Mouse (Mus musculus) left cerebral cortex, postnatal 4 days (tissue): ENCODE measurements around the gene Mvk. TPM values are rescaled to one million over a fixed set of nuclear protein-coding genes. Genes with fewer than 3 reads are reported as not detected.

Source experiments
- DNase-seq: peaks from one replicate; pipeline ENCODE4 v3.0.0-alpha.2; 2022
- intact Hi-C: fragments of 180-260 bp; cut with DNase I; formaldehyde crosslinking; loops from one replicate; pipeline ENCODE4 v1.15.1; 2025
- total RNA-seq, 2 experiments: library from RNA; stranded (reverse); gene quantifications; 2 replicates each; pipeline ENCODE4 v1.2.3; 2021

The Mvk gene
- total RNA-seq, 2 experiments from 2014 or later, result 72.5 to 75.3 TPM

DNA sequence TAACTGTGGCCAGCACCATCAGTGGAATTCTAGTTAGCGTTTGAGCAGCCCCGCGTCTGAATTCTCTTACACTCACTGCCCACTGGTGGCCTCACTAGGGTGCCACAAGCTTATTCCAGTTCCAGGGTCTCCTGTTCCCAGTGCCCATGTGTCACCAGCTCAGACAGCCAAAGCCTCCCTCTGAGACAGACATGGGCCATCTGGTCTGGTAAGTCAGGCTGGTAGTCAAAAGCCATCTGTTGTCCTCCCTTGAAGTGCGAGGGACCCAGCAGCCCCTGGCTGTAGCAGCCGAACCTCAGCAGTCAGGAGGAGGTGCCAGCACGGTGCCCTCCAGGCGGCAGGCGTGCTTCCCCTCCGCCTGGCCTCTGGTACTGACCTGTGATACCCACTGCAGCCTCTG, 12.2 kb downstream of the Mvk start:
- peak; percentile 82 for DNase-seq
- intact Hi-C loops, result no loop called here

DNA sequence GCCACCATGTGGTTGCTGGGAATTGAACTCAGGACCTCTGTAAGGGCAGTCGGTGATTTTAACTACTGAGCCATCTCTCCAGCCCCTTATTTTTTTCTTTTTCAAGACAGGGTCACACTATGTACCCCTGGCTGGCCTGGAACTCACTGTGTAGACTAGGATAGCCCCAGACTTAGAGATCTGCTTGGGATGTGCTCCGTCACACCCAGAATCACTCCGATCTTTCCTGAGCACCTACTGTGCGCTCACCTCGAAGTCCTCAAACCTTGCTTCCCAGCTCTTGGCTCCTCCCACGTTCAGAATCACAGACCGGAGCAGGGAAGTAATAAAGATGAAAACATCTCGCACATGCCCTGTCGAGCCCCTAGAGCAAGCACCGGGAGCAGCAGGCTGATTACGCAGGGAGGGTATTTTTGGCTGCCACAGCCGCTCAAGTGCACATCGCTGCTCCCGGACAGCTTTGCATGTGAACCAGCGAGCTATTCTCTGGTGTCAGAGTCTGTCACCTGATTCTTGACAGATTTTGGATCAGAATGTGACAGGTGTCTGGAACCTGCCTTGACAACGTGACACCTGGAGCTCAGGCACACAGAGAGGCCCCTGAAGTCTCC, 13.0 kb downstream of the Mvk start:
- intact Hi-C loops, result no loop called here
- DNase-seq, result no peak

DNA sequence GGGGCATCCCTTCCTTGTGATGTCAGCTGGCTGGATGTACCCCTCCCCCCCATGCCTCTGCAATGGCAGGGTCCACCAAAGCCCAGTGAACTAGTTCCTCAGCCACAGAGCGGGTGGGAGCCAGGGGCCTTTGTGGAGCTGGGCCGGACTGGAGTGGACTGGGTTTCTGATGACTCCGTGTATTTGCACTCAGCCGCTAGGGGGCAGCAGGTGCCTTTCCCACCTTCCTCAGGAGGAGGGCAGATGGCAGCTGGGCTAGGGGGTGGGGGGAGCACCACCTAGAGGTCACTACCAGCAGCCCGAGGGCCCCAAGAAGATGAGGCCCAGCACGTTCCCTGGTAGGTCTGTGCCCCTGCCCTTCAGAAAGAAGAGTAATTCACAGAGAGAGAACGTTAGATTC, 17.2 kb downstream of the Mvk start:
- intact Hi-C loops, result no loop called here
- peak; percentile 89 for DNase-seq

DNA sequence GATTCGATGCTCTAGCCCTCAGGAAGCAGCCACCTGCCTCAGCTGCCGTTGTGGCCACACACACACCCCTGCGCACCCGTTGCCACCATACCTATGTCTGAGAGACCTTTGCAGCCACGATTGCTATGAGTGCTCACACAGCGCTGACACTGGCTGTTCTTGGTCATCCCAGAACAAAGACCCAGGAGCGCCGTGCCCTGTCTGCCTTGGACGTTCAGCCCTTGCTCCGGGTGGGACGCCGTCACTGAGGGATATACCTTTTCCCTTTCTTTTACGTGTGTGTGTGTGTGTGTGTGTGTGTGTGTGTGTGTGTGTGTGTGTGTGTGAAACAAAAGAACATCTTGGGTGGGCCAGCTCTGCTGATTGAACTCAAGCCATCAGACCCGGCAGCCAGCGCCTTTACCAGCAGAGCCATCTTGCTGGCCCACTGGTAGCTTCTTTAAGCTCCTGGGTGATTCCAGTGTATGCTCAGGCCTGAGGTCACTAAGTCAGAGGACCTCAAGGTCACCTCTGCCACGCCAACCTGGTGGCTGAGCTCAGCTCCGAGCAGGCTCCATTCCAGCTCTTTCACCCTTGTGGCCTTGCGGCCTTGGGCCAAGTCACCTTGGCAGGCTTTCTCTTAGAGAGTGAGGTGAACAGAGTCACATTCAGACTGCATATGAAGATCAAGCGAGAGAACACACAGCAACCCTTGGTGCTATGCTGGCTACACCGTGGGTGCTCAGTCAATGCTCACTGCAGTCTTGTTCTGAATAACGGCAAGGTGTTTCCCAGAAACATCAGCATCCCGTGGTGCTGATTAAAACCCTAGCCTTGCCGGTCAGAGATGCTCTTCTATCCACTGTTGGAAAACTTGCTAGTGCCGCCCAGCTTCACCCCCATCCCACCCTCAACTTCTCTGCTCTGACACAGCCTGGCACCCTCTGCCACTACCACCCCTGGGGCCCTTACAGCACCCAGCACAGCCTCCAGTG, 18.3 kb downstream of the Mvk start:
- DNase-seq, result no peak
- intact Hi-C loops, result no loop called here

DNA sequence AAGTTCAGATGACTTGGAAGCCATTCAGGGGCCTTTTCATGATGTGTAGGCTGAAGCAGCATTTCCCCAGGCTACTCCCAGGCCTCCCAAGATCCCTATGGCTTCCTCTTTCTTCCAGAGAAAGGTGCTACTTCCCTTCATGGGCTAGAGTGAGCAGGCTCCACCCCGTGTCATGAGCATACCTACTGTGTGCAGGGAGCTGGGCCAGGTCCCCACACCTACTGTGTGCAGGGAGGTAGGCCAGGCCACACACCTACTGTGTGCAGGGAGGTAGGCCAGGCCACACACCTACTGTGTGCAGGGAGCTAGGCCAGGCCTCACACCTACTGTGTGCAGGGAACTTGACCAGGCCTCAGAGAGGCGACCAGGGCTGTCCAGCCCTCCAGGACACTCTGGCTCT, 20.5 kb downstream of the Mvk start:
- DNase-seq, result no peak
- intact Hi-C loops, result no loop called here

DNA sequence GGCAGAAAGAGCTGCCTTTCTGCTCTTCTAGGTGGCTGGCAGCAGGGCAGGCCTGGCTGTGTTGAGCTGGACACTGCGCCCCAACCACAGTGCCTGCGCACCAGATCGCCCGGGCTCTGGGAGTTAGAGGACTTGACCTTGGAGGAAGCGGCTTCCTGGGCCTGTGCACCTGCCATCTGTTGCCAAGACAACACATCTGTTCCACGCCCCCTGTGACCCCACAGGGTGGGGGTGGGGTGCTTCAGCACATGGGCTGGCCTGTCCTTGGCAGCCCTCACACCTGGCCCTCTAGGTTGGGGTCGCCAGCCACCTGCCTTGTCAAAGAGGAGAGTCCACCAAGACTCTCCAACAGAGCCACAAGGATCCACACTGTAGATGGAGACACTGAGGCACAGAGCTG, 21.6 kb downstream of the Mvk start:
- intact Hi-C loops, result loop anchor here (5.0 kb wide), 1 partner anchor 102 kb away; the partner anchor contains the start of gene Fam222a
- no peak for DNase-seq

DNA sequence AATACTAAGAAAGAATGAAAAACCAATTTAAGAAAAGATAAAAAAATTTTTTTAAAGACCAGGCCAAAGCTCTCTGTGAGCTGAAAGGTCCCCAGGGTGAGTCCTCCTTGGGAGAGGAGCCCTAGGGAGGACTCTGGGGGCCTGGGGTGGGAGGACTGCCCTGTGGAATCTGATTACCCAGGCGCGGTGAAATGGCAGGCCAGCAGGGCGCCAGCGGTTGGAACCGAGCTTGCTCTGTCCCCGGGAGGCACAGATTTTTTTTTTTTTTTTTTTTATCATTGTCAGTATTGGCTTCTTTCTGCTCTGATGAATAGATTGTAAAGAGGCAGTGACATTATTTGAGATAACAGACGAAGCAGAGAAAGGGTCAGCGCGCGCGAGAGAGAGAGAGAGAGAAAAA, 22.9 kb downstream of the Mvk start:
- no peak for DNase-seq
- intact Hi-C loops, result loop anchor here (5.0 kb wide), 1 partner anchor 100 kb away; the partner anchor contains the start of gene Fam222a

DNA sequence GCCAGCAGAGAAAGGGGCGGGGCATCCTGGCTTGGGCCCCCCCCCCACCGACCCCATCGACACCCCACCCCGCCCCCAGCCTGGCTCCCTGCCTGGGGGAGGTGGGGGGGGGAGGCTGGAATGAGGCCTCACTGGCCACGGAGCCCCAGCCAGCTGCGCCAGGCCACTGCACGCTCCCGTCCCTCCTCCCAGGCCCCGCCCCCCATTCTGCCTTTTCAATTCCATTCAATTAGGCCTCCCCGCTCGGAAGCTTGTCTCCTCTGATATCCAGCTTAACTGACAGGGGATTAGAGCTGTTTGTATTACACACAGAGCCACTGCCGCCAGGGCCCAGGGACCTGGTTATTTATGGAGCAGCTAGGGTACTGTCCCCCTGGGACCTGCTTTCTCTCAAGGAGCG, 23.4 kb downstream of the Mvk start:
- intact Hi-C loops, result loop anchor here (5.0 kb wide), 1 partner anchor 100 kb away; the partner anchor contains the start of gene Fam222a
- DNase-seq, result peak; percentile 89

DNA sequence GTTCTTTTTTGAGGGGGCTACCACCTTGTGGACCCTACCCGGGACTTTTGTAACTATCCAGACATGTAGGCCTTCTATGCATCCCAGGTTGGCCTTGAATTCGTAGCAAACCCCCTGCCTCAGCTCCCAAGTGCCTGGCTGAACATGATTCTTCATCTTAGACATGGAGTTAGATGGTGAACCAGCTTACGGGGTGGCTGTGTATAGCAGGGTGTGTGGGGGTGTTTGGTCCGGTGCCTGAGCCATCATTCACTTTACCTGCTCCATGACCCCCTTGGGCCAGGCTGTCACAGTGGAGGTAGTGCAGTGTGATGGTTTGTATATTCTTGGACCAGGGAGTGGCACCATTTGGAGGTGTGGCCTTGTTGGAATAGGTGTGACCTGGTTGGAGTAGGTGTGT, 23.9 kb downstream of the Mvk start:
- DNase-seq, result no peak
- intact Hi-C loops, result loop anchor here (5.0 kb wide), 1 partner anchor 99 kb away; the partner anchor contains the start of gene Fam222a

DNA sequence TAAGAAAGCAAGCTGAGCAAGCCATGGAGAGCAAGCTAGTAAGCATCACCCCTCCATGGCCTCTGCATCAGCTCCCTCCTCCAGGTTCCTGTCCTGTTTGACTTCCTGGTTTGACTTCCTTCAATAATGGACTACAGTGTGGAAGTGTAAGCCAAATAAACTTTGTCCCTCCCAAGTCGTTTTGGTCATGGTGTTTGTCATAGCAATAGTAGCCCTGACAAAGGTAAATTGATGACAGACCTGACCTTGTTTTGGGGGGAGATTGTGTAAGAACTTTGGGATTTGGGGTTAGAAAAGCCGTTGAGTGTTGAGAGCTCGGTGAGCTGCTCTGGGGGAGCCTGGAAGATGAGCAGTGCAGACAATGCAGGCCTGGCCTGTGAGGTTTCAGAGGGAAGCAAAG, 26.3 kb downstream of the Mvk start:
- intact Hi-C loops, result no loop called here

DNA sequence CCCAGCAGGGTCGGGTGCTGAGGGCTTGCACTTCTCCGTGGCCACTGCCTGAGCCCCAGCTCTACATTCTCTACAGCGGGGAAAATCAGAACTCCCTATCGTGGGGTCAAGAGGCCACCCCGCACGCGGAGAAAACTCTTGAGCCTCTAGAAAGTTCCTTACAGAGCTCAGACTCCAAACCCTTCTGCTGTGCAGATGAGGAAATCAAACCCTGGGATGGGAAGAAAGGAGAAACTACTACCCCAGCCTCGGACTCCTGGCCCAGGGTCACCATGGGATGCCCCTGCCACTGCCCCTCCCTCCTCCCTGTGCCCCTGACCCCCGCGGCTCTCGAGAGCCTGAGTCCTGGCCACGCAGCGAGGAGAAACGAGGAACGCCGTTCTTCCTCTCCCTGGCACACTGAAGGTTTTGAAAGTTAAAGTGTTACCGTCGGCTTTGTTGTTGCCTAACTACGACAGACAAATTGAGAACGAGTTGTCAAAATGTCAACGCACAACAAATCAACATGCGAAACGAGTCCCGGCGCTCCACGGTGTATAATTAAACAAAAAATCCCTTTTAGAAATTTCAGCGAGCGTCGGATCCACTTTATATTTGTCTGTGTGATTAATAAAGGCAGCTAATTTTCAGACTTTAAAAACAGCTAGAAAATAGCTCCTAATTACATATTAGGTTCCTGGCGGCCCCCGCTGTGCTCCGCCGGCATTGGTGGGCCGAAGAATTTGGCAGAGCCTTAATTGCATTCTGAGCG, 30.8 kb downstream of the Mvk start:
- intact Hi-C loops, result no loop called here

More for the DNA sequence above, 26.3 kb downstream of the Mvk start:
- DNase-seq, result no peak

DNA sequence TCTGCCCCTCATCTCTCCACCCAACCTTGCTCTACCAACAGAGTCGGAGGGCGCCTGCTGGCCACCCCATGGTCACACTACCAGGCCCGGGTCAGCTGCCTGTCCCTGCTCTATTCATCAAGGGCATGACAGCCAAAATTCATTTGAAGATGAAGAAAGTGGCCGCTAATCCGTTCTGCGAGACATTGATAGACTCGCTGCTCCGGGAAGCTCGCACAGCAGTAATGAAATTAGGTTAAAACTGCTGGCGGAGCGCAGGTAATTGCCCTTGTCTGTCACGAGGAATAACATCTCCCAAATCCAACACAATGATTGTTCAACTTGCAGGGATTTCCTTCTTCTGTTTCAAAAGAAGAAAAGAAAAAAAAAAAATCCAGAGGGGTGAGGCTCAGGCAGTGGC, 34.2 kb downstream of the Mvk start:
- intact Hi-C loops, result no loop called here
- no peak for DNase-seq

More for the DNA sequence above, 30.8 kb downstream of the Mvk start:
- no peak for DNase-seq

DNA sequence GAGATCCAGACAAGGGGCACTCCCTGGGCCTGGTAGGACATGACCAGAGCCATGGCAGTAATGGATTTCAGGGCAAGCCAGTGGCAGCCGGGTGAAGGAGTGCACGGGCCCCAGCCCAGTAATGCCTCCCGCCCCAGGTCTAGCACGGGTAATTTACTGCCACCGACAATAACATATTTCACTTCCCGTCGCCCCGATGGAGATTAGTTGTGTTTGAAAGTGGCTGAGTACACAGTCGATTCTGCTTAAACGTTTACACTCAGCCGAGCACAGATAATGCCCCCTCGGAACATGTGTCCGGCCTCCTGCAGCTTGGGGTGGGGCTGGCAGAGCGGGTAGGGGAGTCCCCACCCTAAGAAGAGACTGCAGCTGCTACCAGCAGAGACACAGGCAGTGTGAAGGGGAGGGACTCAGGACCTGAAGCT, 38.5 kb downstream of the Mvk start:
- no peak for DNase-seq
- intact Hi-C loops, result no loop called here

DNA sequence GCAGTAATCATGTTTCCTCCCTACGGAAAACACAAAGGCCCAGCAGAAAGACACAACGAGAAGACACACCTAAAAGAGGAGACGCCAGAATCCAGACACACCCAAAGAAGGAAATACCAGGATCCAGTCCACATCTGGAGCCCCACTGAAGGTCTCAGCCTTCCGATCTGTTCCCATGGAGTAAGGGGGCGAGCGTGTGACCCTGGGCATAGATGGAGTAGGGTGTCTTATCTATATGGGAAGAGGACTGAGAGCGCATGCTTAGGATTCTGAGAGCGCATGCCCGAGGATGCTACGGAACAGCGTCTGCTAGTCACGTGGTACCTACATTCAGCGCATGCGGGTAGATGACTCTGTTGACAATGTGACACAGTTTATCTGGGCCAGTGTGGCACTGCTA, 41.6 kb downstream of the Mvk start:
- DNase-seq, result no peak
- intact Hi-C loops, result no loop called here

DNA sequence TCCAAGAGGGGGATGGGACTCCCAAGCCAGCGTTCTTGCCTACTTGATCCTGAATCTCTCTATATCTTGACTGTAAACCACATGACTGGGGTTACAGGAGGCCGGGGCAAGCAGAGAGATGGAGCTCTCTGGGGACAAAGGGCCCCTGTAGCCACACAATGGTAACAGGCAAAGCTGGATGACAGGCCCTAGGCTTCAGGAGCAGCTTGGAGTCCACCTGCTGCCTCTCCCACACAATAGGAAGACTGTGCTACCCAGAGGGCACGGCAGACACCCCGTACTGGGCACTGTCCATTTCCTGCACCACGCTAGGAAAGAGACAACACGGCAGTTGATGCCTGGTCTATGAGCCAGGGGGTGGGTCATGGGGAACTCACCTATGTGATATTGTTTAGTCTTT, 45.5 kb downstream of the Mvk start:
- DNase-seq, result no peak
- intact Hi-C loops, result no loop called here

DNA sequence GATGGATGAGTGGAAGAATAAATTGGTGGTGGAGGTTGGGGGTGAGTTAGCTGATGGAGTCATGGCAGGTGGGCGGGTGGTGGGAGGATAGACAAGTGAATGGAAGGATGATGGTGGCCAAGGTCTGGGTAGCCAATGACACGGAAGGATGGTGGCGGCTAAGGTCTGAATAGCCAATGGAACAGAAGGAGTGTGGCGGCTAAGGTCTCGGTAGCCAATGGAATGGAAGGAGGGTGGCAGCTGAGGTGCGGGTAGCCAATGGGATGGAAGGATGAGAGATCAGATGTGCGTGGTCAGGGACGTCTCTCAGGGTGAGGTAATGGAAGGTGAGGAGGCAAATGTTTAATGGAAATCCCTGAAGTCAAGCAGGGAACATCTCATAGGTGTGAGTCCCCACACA, 46.2 kb downstream of the Mvk start:
- intact Hi-C loops, result no loop called here
- DNase-seq, result no peak

DNA sequence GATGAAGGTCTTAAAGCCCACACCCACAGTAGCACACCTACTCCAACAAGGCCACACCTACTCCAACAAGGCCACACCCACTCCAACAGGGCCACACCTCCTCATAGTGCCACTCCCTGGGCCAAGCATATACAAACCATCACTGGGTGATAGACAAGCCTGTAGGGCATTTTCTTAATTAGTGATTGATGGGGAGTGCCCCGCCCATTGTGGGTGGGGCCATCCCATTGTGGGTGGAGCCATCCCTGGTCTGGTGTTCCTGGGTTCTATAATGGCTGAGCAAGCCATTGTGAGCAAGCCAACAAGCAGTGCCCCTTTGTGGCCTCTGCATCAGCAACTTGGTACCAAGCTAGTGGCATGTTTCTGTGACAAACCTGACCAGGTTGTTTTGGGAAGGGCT, 50.7 kb downstream of the Mvk start:
- no peak for DNase-seq
- intact Hi-C loops, result no loop called here

DNA sequence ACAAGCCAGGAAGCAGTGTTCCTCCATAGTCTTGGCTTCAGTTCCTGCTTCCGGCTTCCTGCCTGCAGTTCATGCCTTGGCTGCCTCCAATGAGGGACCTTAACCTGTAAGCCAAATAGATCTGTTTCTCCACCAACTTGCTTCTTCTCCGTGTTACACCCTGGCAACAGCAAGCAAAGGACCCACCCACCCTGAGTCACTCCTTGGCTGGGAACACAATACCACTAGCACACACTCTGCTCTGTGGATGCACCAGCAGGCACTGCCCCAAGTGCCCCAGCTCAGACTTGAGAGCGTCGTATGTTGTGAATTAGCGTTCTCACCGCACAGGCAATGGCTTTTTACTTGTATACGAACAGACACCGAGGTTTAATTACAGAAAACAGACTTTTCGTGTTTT, 57.2 kb downstream of the Mvk start:
- intact Hi-C loops, result no loop called here
- no peak for DNase-seq

DNA sequence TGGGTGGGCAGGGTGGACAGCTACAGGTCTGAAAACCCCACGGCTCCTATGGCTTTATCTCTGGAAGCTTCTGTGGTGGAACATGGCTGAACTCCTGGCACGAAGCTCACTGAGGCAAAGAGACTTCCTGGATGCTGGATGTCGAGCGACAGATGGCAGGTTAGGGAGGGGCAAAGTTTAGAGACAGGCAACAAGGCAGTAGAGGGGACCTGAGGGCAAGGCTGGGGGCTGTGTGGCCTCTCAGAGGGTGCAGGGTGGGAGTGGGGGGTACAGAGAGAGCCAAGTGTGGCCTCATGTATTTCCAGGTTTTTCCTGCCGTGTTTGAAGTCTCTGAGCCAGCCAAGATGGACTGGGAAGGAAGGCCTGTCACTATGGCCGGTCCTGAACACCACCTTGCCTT, 60.8 kb downstream of the Mvk start:
- intact Hi-C loops, result no loop called here
- no peak for DNase-seq

DNA sequence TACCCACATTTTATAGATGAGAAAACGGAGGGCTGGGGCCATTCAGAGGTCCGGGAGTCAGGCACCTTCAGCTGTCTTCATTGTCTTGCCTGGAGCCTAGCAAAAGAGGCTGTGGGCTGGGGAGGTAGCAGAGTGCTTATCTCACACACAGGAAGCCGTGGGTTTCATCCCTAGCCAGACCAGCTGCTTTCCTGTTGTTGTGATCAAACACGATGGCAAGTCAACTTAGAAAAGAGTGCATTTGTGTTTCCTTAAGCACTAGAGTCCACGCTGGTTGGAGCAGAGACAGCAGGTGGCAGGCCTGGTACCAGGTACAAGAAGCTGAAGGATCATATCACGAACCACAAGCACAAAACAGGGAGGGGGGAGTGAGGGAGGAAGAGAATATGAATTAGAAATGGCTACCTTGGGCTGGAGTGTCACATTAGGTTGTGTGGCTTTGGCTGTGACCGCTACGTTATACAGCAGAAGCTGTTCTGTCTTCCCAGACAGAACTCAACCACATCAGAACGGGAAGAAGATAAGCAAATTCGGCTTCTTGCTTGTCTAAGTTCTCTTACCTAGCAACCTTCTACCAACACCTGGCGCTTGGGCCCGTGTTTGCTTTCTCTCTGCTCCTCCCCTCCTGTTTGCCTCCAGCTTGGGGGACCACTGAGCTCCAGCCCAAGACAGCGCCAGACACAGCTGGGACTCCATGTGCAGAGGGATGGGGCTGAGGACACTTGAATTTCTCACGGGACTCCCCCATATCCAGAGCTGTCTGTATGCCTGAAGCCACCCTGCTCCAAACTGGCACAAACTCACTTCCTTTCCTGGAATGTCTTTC, 61.4 kb downstream of the Mvk start:
- no peak for DNase-seq
- intact Hi-C loops, result no loop called here
